Mouse (Mus musculus) thymus, adult 2 months (tissue): ENCODE results near the gene Mitf.

Experiments used
- CTCF ChIP-seq: fragments of 200-500 bp; IDR thresholded peaks from 2 replicates; pipeline ENCODE4 v1.5.1; 2012; ENCODE audit warnings: mild to moderate bottlenecking, control low read depth, low read length, moderate library complexity, borderline replicate concordance; ENCODE audit not compliant: control insufficient read depth, poor library complexity, insufficient read depth; ENCODE audit errors: extremely low read depth
- POLR2A ChIP-seq: fragments of 200-500 bp; IDR thresholded peaks from 2 replicates; pipeline ENCODE4 v1.6.1; 2012; ENCODE audit warnings: mild to moderate bottlenecking, low read length, control low read depth, moderate library complexity; ENCODE audit not compliant: control insufficient read depth, poor library complexity, insufficient read depth; ENCODE audit errors: extremely low read depth

DNA sequence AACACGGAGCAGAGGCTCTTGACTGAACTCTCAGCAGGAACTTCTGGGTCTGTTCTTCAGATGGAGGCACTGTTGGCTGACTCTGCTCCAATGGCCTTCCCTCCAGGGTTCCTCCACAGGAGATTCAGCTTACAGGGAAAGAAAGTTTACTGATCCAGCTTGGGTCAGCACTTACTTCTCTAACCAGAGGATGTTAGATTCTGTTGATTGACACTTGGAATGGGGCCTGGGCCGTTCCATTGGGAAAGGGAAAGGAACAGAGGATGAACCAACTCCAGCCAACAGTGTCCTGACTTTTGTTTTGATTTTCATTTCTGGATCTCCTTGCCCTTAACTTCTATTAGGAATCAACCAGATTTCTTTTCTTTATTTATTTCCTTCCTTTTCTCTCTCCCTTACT lies 11.7 kb upstream of the Mitf start:
- no peak for TF ChIP-seq CTCF
- no peak for TF ChIP-seq POLR2A
